Mouse (Mus musculus) layer of hippocampus, adult 11-12 months (tissue): ENCODE results near the gene Hbb-bh2.
A peak's percentile ranks its signal among the peaks of the same experiment; 100 is the strongest.
"Not testable (repeated sequence)": the region's sequence is repeated elsewhere in the genome, so short reads cannot be mapped to it uniquely, and the experiment has no call there.

Experiments
- DNase-seq: peaks from one replicate; pipeline ENCODE4 v3.0.0; 2022; ENCODE audit warnings: low spot score

The Hbb-bh2 gene

DNA sequence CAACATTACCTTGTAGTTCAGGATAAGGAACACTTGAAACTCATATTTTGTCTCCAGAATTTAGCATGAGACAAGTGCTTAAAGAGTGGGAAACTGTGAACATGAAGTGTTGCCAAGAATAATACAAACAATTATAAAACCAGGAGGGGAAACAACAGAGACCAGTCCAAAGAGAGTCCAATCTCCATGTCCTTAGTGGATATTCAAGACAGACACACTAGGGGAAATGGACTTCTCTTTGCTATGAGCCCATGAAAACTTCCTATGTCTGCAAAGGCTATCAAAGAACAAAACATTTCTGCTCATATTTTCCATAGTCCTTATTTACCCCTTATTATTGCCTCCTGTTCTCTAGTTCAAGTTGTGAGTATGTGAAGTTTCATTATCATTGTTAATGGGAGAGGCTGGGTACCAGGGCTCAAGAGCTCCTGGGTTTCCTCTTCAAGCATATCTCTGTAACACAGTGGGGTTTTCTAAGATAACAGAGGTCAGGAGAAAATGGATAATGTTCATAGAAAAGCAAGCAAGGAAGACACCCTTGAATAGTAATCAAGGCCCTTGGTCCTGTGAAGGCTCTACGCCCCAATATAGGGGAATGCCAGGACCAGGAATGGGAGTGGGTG, 29.0 kb downstream of the Hbb-bh2 start:
- no peak for DNase-seq

DNA sequence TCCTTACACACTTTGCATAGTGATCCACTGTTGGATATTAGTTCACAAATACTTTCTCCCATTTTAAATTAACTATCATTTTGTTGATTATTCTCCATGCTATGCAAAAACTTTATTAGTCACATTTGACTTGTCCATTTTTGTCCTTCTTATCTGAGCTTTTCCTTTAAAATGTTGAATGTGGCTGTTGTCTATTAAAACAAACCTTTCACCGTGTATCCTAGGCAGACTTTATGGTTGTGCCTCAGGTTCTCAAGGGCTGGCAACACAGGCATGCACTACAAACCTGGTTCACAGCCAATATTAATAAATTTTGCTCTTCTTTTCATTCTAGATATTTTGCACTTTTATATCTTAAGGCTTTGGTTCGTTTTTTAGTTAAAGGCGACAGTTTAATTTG, 29.6 kb downstream of the Hbb-bh2 start:
- no peak for DNase-seq

DNA sequence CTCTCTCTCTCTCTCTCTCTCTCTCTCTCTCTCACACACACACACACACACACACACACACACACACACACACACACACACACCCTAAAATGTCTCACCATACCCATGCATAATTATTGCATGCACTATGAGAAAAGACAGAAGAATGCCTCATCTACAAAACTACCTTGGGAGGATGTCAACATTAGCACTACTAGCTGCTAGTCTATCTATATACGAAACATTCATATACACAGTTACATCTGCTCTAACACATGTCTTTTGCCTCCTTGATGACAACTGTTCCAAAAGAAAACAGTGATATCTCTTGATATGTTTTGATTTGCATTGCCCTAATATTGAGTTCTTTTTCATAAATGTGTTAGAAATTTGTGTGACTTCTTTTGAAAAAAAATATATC, 30.0 kb downstream of the Hbb-bh2 start:
- no peak for DNase-seq

DNA sequence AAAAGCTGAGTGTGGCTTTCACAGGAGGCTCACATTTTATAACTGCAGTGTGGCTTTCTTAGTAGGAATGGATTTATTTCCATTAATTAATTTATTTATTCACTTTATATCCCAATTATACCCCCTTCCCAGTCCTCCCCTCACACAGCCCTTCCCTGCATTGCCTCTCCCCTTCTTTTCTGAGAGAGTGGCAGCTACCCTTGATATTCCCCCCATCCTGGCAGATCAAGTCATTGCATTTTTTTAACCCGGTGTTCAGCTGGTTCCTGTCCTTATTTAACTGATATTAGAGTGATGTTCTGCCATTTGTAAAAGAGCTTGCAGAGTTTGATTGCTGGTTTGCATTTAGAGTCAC, 30.5 kb downstream of the Hbb-bh2 start:
- no peak for DNase-seq

DNA sequence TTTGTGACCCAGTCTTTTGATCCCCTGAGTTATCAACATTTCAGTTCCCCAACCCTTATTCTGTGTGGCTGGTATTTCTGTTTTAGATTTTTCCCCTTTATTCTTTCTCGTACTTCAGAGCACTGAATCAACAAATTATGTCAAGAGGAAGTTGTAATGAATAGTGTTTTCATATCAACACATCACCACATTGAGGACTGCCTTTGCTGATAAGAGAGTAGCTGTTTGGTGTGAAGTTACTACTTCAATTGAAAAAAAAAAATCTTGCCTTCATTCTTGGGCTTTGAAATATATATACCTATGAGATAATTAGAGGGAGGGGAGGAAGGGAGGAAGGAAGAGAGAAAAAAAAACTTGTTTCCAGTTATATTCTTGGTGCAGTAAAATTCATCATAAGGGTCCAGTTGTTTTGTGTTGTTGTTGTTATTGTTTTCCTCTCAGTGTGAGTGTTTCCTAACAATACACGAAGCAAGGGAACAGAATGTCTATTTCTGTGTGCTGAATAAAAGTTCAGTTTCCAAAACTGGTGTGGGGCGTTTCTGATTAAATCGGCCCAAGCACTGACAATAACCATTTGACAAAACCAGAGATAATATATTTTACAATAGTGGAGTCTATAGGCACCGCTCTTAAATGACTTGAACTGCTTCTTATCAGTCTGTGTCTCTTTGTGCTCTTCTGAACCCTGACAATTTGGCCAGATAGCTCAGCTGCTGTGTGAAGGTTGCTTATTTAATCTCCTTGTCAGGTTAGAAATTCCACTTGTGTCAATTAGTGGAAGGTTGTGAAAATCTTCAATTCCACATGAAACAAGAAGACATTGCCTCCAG, 31.1 kb downstream of the Hbb-bh2 start:
- no peak for DNase-seq

DNA sequence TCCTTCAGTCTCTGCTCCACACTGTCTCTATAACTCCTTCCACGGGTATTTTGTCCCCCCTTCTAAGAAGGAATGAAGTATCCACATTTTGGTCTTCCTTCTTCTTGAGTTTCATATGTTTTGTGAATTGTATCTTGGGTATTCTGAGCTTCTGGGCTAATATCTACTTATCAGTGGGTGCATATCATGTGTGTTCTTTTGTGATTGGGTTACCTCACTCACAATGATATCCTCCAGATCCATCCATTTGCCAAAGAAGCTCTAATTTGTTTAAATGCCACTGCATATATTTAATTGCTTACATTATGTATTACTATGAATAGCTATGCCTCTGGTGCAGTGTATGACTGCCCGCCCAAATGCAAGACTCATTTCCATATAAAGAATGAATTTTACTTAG, 32.2 kb downstream of the Hbb-bh2 start:
- DNase-seq, result not testable (repeated sequence)

DNA sequence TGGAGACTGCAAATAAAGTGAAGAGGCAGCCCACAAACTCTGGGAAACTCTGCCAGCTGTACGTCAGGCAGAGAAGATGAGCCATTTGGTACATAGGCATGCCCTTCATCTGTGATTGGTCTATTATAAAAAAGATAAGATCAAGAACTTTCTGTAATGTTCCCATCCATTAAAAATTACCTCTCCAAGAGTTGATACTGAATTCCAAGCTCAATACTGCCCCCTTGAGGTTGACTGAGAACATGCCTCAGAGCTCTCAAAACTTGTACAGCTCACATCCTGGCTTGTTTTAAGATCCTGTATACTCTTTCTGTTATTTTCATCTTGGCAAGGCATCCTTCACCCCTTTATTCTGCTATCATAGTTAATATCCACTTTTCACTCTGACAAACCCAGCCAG, 33.5 kb downstream of the Hbb-bh2 start:
- peak; percentile 10 for DNase-seq

DNA sequence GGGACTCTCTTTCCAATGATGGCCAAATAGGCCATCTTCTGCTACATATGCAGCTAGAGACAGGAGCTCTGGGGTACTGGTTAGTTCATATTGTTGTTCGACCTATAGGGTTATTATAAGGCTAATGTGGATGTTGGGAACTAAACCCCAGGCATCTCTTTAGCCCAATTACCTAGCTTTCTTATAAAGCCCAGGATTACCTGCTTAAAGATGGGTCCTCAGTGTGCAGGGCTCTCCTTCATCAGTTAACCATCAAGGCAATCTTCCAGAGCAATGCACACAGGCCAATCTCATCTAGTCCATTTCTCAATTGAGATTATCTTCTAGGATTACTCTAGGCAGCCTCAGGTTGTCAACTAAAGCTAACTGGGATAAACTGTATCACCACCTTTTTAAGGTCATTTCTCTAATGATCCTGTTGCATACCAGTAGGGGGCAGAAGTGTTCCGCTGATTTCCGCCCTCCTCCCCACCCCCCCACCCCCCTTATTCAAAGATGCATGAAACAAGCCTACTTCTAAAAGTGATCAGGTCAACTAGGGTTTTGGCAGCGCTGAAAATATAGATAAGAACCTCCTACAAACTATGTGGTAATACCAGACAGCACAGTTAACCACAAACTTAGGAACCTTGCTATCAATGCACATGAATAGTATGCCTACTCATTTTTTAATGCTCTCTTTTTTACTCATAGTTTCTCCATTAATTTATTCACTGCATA, 47.5 kb downstream of the Hbb-bh2 start:
- no peak for DNase-seq

DNA sequence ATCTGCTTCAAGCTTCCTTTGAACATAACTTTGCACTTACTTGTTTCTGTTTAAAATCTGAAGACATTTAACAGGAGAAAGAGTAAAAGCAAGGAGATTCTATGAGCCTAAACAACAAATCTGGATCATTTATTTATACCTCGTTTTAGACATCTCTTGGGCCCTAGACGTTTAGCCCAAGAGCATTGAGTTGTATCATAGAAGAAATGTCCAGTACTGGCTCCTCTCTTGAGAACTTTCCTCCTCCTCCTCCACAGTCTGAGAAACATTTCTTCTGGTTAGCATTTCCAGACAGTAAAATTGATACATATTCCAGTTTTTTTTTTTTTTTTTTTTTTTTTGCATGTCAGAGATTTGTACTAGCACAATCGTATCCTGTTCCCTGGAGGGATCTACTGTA, 48.6 kb downstream of the Hbb-bh2 start, which contains the start of gene Olfr67:
Gene Olfr67, minus strand, starts transcription at position 101 of the 400 bp plus-strand sequence.
- no peak for DNase-seq
